Mouse (Mus musculus): ENCODE measurements around the gene Dctn3.

The Dctn3 gene

DNA sequence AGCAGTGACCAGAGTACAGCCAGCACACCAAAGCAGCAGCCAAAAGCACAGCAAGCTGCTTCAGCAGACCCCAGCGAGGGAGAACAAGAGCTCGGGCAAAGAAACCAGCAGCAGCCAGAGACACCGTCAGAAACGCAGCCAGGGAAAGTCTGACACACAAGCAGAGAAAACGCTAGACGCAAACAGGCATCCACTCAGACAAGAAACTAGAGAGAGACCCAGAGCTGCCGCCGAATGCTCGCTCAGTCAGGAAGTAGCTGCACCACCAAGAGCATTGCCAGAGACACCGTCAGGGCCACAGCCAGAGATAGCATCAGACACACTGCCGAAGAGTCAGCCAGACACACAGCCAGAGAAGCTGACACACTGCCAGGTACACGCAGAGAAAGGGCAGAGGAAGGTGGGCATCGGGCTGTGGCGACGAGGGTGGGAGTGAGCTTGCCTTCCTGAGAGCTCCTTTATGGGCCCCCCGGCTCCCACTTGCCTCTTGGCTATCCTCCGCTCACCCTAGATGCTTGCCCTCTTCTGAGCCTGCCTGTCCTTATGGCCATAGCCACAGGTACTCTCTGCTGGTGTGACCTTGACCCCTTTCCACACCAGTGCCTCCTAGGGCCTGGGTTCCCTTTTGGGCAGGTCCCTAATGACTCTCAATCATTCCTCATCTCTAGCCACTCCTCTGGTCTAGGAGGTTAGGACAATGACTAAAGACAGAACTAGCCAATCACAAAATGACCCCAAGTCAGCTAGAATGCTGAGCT lies 46.5 kb downstream of the Dctn3 start:
- no peak for DNase-seq (ENCODE audit: extremely low spot score, low read depth, low spot score)

DNA sequence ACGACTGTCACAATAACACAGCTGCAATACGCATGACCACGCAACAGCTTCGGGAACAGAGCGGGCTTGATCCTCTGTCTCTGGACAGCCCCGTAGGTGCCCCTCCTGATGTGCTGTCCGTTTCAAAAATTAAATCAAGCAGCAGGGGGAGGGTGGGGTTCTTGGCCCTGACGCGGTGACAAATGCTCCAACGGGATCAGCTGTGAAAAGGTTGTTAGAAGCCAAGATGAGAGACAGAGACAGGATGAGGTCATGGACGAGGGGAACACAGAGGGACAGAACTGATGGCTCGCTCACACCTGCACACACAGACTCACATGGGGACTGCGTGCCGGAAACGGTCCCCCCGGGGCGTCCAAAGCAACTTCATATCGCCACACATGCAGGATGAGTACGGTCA lies 49.8 kb downstream of the Dctn3 start:
- DNase-seq (ENCODE audit: extremely low spot score, low read depth, low spot score), result no peak

DNA sequence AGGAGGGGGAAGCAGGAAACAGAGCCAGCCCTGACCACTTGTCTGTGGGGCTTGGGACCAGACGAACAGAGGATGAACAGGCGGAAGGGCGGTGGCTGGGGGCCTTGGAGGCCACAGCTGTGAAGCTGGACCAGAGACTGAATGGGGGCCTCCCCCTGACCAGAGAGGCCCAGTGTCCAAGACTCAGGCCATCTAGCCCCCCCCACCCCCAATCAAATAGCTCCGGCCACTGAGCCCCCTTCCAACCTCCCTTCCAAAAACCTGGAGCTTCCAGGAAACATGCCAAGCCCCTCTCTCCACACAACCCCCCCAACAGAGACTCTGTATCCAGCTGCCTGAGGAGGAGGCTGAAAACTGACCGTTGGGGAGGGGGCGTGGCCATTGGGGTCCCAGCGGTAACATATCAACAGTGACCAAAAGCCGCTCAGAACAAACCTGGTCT lies 50.4 kb downstream of the Dctn3 start:
- DNase-seq (ENCODE audit: extremely low spot score, low read depth, low spot score), result no peak

DNA sequence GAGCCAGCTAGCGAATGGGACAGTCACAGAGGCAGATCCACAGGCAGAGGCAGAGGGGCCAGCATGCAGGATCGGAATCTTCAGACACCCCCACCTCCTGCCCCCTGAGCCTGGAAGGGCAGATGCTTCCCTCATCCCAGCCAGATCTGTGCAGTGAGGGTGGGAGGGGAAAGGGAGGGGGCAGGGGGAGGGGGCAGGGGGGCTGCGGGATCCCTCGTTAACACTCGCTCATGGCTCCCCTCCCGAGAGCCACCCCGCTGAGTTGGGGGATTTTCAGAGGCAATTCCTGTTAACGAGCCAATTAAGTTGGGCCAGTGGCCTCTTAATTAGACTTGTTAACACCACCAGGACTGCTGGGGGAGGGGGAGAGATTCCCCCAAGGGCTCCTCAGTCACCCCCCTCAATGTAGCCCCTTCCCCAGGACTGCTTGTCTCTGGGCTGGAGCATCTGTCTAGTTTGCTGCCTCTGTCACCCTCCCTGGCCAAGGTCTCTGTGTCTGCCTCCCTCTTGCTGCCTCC lies 50.9 kb downstream of the Dctn3 start:
- DNase-seq (ENCODE audit: extremely low spot score, low read depth, low spot score), result no peak

DNA sequence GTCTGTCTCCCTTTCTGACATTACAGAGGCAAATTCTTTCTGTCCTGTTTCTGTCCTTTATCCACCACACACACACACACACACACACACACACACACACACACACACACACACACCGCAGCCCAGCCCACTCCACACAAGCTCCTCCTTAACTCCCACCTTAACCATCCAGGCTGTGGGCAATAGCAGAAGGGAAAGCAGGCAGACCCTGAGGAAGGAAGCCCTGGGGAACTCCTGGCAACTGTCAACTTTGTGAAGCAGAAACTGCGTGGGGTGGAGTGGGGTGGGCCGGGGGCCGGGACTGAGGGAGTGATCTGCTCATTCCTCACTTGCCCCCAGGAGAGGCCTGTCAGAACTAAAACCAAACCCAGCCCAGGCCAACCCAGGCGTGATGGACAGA lies 51.5 kb downstream of the Dctn3 start:
- no peak for DNase-seq (ENCODE audit: extremely low spot score, low read depth, low spot score)

DNA sequence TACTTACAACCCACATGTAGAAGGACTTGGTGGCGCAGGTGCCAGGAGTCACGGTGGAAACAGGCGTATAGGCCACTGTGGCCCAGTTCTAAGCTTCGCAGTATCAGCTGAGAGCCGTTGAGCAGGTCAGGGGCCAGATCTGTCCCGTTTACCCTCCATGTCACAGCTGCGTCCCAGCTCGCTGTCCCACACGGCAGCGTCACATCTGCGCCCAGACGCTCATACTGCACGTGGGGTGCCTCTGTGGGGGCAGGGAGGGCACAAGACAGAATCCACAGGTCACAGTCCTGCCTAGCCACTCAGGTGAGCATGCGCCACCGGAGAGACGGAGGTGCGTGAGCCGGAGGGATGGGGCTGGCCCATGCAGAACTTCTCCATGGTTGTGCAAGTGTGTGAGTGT lies 52.1 kb downstream of the Dctn3 start:
- no peak for DNase-seq (ENCODE audit: extremely low spot score, low read depth, low spot score)

DNA sequence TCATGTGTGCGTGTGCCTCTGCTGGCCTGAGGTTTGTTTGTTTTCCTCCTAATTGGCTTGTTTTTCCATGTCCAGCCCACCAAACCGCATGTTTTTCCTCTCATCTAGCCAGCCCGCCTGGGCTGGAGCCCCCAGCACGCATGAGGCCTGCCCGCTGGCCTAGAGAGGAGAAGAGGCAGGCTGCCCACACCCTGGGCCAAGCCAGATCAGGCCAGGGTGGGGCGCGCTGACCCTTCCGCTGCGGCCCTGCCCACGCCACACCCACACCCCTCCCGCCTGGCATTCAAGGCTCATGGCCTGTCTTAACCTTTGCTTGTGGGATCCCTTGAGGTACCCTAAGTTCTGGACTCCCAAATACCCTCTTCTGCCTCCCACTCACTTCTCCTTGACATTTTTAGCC lies 56.3 kb downstream of the Dctn3 start:
- no peak for DNase-seq (ENCODE audit: extremely low spot score, low read depth, low spot score)

DNA sequence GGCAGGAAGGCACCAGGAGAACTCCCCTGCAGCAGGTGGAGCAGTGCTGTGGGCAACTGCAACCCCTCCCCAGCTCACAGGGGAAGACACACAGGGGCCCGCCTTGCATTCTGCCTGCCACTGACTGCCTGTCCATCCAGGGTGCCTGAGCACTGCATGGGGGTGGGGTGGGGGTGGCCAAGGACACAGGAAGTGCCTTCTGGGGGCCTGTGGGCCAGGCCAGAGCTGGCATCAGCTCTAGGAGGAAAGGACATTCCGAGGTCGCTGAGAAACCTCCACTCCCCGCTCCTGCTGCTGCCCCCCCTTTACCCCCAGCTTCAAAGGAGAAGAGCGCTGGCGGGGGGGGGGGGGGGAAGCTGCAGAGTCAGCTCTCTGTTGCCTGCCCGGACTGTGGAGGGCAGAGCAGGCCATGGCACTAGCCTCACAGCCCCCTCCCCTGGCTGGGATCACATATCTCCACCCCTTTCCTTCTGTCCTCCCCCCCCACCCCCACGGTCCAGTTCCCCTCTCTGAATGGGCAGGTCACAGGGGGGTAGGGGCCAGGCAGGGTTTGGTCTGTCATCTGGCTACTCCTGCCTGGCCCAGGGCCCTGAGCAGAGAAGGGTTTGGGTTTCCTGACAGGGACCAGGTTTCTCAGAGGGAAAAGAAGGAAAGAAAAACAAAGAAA lies 57.8 kb downstream of the Dctn3 start:
- no peak for DNase-seq (ENCODE audit: extremely low spot score, low read depth, low spot score)

All from hindlimb bud, embryonic 11.5 days (tissue).